Mouse (Mus musculus): ENCODE results near the gene Ep300.

DNA sequence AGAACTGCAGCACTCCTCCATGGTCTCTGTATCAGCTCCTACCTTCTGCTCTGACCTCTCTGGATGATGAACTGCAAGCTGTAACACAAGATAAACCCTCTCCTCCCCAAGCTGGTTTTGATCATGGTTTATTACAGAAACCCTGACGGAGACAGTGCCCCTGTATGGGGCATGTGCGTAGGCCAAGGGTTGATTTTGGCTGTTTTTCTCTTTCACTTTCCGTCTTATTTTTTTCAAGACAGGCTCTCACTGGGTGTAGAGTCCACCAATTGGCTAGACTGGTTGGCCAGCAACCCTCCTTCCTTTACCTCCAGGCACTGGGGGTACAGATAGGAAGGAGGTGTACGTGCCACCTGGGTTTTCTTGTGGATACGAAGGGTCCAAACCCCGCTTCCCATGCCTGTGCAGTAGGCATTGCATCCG is 7.4 kb upstream of the Ep300 start:
- TF ChIP-seq HCFC1 (IDR thresholded peaks at IDR 0.05; ENCODE audit: borderline replicate concordance, insufficient read depth, low read length) (no peak), ZC3H11A (IDR thresholded peaks at IDR 0.05; ENCODE audit: borderline replicate concordance, low read depth, low read length) (no peak)

Data from ES-E14 (cell line).